16 mouse cellular contexts compared by ENCODE assay signal in genomic region chr13:69585828-69586227, GRCm38 (mm10). TPM values are rescaled to one million over a fixed set of nuclear protein-coding genes. Genes with fewer than 3 reads are reported as not detected.
A peak's percentile ranks its signal among the peaks of the same experiment; 100 is the strongest.
DNase-seq lines count a peak whose midpoint lies in the region; ATAC-seq and TF ChIP-seq lines count a peak whose summit lies in the region.
"Had no signal": no experiment of that assay in that cellular context is flagged by ENCODE, and none has a peak within 500 bp of the region (broad histone marks: within the 10 kb centered on the region; RNA-seq: fewer than 3 reads in every experiment).

No protein-coding gene starts in this region.

- TF ChIP-seq EP300 in heart, postnatal 0 days (IDR thresholded peaks at IDR 0.05; ENCODE audit: low read depth) = no peak

- H3K36me3 ChIP-seq in heart, postnatal 0 days (replicated peaks; ENCODE audit: control insufficient read depth, insufficient read depth, low read length) = no peaks in the 10 kb centered on the region
- H3K36me3 ChIP-seq in intestine, postnatal 0 days (ENCODE audit: control insufficient read depth, insufficient read depth) = no peaks in the 10 kb centered on the region

- ATAC-seq in heart, postnatal 0 days (ENCODE audit: insufficient read depth, low read depth) = peak; percentile 44; the same call in 1 of the 2 replicates
- peak; percentile 69; the same call in 1 of the 2 replicates for ATAC-seq in intestine, postnatal 0 days
- ATAC-seq in activated CD4-positive, CD25-positive, alpha-beta regulatory T cell, adult 4 months = no peak
- ATAC-seq: forebrain, postnatal 0 days had no signal

- intact Hi-C loops in heart, postnatal 14 days (cut with DNase I) = no loop called here

- DNase-seq in heart, postnatal 0 days (ENCODE audit: low spot score) = no peak
- no peak for DNase-seq in heart, postnatal 14 days
- DNase-seq in 3134 (ENCODE audit: extremely low read depth, insufficient read length, low spot score) = peak; percentile 53
- peak; percentile 73 for DNase-seq in Muller cell, postnatal 12 days (ENCODE audit: inconsistent ontology term)
- DNase-seq in right cerebral cortex, postnatal 25 days = no peak
- DNase-seq in layer of hippocampus, postnatal 25 days (ENCODE audit: extremely low spot score in 1 of 2, low spot score in 1 of 2) = no peak
- DNase-seq: adrenal gland, postnatal 14 days; cerebellum, adult 11-12 months; cerebellum, postnatal 25 days; forebrain, postnatal 0 days; midbrain, embryonic 14.5 days; thymus, adult 18-20 months had no signal

- no peak overlapping the region for H3K4me3 ChIP-seq in heart, postnatal 0 days (ENCODE audit: low read depth, low read length)
- no peak overlapping the region for H3K4me3 ChIP-seq in intestine, postnatal 0 days (ENCODE audit: low read depth, low read length)
- H3K4me3 ChIP-seq: erythroblast, embryonic 14.5 days had no signal

- H3K27me3 ChIP-seq in heart, postnatal 0 days (ENCODE audit: control insufficient read depth, insufficient read depth, low read length) = no peaks in the 10 kb centered on the region
- no peaks in the 10 kb centered on the region for H3K27me3 ChIP-seq in intestine, postnatal 0 days (replicated peaks; ENCODE audit: control insufficient read depth, insufficient read depth, low read length)

- no peak overlapping the region for H3K27ac ChIP-seq in heart, postnatal 0 days (ENCODE audit: low read depth)
- H3K27ac ChIP-seq in intestine, postnatal 0 days (ENCODE audit: low read depth, low read length) = no peak overlapping the region
- H3K27ac ChIP-seq: hindbrain, embryonic 14.5 days had no signal

- no peak overlapping the region for H3K4me2 ChIP-seq in heart, postnatal 0 days (ENCODE audit: low read depth, low read length)
- H3K4me2 ChIP-seq in intestine, postnatal 0 days (replicated peaks; ENCODE audit: low read depth) = no peak overlapping the region
- H3K4me2 ChIP-seq: hindbrain, embryonic 14.5 days had no signal

- no peak for TF ChIP-seq CTCF in heart, postnatal 0 days (IDR thresholded peaks at IDR 0.05; ENCODE audit: low read depth)
- no peak for TF ChIP-seq CTCF in intestine, postnatal 0 days (IDR thresholded peaks at IDR 0.05; ENCODE audit: low read depth)

- H3K9me3 ChIP-seq in heart, postnatal 0 days (replicated peaks; ENCODE audit: control insufficient read depth, low read length) = no peaks in the 10 kb centered on the region
- H3K9me3 ChIP-seq in intestine, postnatal 0 days (ENCODE audit: control insufficient read depth) = no peaks in the 10 kb centered on the region

- WGBS in heart, postnatal 0 days = 34% methylated on average over 6 of the region's 6 CpGs
- WGBS in intestine, postnatal 0 days = 27% methylated on average over 6 of the region's 6 CpGs

- peaks cover 5% of the 10 kb centered on the region for H3K4me1 ChIP-seq in heart, postnatal 0 days (ENCODE audit: control insufficient read depth, insufficient read depth)
- H3K4me1 ChIP-seq in intestine, postnatal 0 days (replicated peaks; ENCODE audit: control insufficient read depth, insufficient read depth, low read length) = no peaks in the 10 kb centered on the region

- H3K9ac ChIP-seq in heart, postnatal 0 days (replicated peaks; ENCODE audit: low read depth, low read length) = no peak overlapping the region
- no peak overlapping the region for H3K9ac ChIP-seq in intestine, postnatal 0 days (ENCODE audit: low read depth, low read length)
- H3K9ac ChIP-seq: forebrain, postnatal 0 days; hindbrain, embryonic 14.5 days had no signal

RNA-seq across cellular contexts. Expression of gene Srd5a1, which starts 25.4 kb away (rescaled TPM):
- total RNA-seq in heart, postnatal 0 days (2014; rRNA removed; ENCODE audit: low replicate concordance) = 0.77 and 3.5 TPM in 2 replicates
- polyA plus RNA-seq in heart, postnatal 0 days (2015; fragmentation: Nextera tagmentation; extraction: Ambion mirVana) = 3.0 and 3.3 TPM in 2 replicates
- 1 to 10 TPM; 1.6 to 1.7 TPM for total RNA-seq in heart, postnatal 14 days (2021)
- polyA plus RNA-seq in intestine, postnatal 0 days (2015; fragmentation: Nextera tagmentation; extraction: Ambion mirVana) = 7.1 and 8.6 TPM in 2 replicates
- 10 to 100 TPM; 14.7 to 15.8 TPM for total RNA-seq in layer of hippocampus, postnatal 25 days (2021)
- under 1 TPM; 0.29 to 0.61 TPM for polyA plus RNA-seq in activated CD4-positive, CD25-positive, alpha-beta regulatory T cell, adult 4 months (2017; shearing (Covaris generic))

RNA-seq across cellular contexts. Expression of gene Tent4a, which starts 51.4 kb away (rescaled TPM):
- total RNA-seq in heart, postnatal 0 days (2014; rRNA removed; ENCODE audit: low replicate concordance) = 6.5 and 10.6 TPM in 2 replicates
- polyA plus RNA-seq in heart, postnatal 0 days (2015; fragmentation: Nextera tagmentation; extraction: Ambion mirVana) = 1.6 and 1.9 TPM in 2 replicates
- total RNA-seq in heart, postnatal 14 days (2021) = 10 to 100 TPM; 12.2 to 13.5 TPM
- polyA plus RNA-seq in intestine, postnatal 0 days (2015; fragmentation: Nextera tagmentation; extraction: Ambion mirVana) = 2.3 and 2.7 TPM in 2 replicates
- 10 to 100 TPM; 42.3 to 43.9 TPM for total RNA-seq in layer of hippocampus, postnatal 25 days (2021)
- 1 to 10 TPM; 4.4 to 4.5 TPM for polyA plus RNA-seq in activated CD4-positive, CD25-positive, alpha-beta regulatory T cell, adult 4 months (2017; shearing (Covaris generic))

RNA-seq across cellular contexts. Expression of gene Nsun2, which starts 52.3 kb away (rescaled TPM):
- 21.7 and 21.8 TPM in 2 replicates for total RNA-seq in heart, postnatal 0 days (2014; rRNA removed; ENCODE audit: low replicate concordance)
- 34.2 and 34.3 TPM in 2 replicates for polyA plus RNA-seq in heart, postnatal 0 days (2015; fragmentation: Nextera tagmentation; extraction: Ambion mirVana)
- total RNA-seq in heart, postnatal 14 days (2021) = 10 to 100 TPM; 35.8 to 42.0 TPM
- polyA plus RNA-seq in intestine, postnatal 0 days (2015; fragmentation: Nextera tagmentation; extraction: Ambion mirVana) = 35.0 and 38.8 TPM in 2 replicates
- total RNA-seq in layer of hippocampus, postnatal 25 days (2021) = 10 to 100 TPM; 80.5 to 85.3 TPM
- 10 to 100 TPM; 35.8 to 36.9 TPM for polyA plus RNA-seq in activated CD4-positive, CD25-positive, alpha-beta regulatory T cell, adult 4 months (2017; shearing (Covaris generic))

Comparison
In these comparisons a context has a peak if more than half of its experiments do, and no peak if none do; other contexts are left out.
1. DNase-seq: peak in 3134 (single experiment) and Muller cell, postnatal 12 days (single experiment); none in heart, postnatal 0 days (single experiment), heart, postnatal 14 days (0 of 2), right cerebral cortex, postnatal 25 days (single experiment) and layer of hippocampus, postnatal 25 days (0 of 2).